Mouse (Mus musculus) NIH3T3 (cell line): ENCODE data around the gene Insl5.
A peak's percentile ranks its signal among the peaks of the same experiment; 100 is the strongest.

Experiments
- DNase-seq: peaks from one replicate; pipeline ENCODE4 v3.0.0-alpha.2; 2012; ENCODE audit warnings: low read depth

Gene Insl5

DNA sequence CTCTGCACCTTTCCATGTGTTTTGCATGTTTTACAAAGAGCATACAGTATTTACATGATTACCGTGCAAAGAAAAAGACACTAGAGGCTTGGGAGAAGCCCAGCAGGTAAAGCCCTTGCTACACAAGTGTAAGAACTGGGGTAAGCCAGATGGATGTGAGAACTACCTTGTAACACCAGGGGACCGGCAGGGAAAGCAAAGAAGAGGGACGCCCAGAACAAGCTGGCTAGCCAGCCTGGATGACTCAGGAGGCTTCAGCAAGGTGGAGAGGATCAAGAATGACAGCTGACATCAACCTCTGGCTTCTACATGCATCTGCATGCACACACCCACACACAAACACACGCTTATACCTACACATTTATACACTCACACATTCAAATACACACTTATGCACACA lies 36.6 kb downstream of the Insl5 start:
- DNase-seq: no peak

DNA sequence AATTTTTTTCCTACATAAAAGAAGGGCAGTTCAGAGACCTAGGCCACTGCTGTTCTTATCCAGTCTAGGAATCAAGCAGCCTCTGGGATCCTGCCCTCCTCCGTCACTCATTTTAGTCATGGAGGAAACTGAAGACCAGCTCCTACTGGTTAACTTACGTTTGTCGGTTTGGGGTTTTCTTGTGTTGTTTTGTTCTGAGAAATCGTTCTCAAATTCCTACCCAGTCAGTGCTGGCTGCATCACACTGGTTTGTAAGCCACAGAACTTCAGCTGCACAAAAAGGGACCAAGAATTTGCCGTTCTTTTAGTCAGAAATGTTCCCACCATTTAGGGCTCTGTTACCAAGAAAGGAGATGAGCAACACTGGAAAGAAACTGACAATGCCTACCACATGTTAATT lies 37.3 kb downstream of the Insl5 start:
- DNase-seq: no peak

GRCm38 (mm10) chr4:102988526-102988925 lies 38.1 kb downstream of the Insl5 start:
- DNase-seq: no peak

DNA sequence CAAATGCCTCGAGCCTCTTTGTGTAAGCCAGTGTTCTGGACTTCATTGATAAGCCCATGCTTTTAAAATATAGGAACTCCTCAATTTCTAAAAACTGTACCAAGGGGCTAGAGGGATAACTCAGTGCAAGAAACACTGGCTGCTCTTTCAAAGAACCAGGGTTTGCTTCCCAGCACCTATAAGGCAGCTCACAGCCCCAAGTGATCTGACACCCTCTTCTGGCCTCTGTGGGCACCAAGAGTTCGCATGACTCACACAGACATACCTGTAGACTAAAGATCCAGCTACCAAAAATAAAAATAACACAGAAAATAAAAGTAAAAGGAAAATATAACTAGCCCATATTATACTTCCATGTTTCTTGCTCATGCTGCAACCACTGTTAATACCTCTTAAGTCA lies 38.9 kb downstream of the Insl5 start:
- DNase-seq: no peak

- DNase-seq: no peak
Observed at GRCm38 (mm10) chr4:102987325-102987724, 39.3 kb downstream of the Insl5 start.

DNA sequence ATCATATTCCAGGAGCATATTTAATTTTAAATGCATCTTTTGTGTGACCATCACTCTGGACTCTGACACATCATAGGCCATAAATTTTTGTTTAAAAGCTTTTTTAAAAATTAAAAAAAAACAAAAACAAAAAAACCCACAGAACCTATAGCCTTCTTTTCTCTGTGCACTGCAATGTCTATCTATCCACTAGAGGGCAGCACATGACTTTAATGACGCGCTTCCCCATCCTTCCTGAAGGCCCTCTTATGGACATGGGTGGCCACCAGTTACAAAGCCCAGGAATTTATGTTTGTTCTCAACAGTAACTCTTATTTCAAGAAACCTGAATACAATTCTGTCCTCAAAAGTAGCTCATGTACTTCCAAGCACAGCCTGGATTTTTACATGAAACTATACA lies 39.7 kb downstream of the Insl5 start:
- peak; percentile 93 for DNase-seq

DNA sequence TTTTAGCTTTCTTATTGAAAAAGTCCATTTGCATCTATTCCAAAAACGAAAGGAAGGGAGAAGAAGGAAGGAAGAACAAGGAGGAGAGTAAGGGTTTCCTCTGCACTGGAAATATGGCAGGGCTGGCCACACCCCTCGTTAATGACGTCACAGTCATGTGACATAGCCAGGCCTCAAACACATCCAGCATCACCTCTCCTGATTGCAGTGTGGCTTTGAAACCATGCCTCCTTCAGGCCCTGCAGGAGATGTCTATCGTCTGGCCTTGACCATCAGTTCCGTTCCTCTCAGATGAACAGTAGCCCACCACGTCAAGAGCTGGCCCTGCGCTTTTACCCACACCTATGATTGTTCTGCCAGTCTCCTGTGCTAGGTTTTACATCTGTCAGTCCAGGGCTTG lies 40.5 kb downstream of the Insl5 start:
- peak; percentile 30 for DNase-seq

GRCm38 (mm10) chr4:102981709-102982108 lies 44.9 kb downstream of the Insl5 start:
- DNase-seq: no peak

GRCm38 (mm10) chr4:102979385-102979784 lies 47.3 kb downstream of the Insl5 start:
- no peak for DNase-seq

- DNase-seq: no peak
Observed at GRCm38 (mm10) chr4:102978440-102978839, 48.2 kb downstream of the Insl5 start, which contains the start of gene Tctex1d1. Gene Tctex1d1, plus strand, starts transcription at chr4:102978606.

DNA sequence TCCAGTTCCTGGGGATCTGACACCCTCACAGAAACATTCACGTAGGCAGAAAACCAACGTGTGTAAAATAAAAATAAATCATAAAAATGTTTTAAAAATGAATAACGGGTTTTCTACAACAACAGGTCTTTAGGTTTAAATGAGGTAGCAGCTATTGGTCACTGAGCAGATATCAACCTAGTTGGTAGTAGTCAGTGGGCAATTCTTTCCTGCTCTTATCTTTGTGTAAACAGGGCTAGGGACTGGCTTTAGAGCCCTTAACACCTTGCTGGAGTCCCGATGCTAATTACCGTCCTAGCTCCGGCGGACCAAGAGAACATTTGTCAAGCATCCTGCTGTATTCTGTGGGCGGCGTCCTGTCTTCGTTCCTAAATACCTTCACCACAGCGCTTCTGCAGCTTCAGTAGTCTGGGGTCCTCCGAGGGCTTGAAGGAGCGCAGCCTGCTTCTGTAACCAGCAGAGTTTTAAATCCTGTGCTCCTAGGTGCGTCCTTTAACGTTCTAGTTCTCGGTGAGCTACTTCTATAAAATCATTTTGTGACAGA lies 48.8 kb downstream of the Insl5 start:
- no peak for DNase-seq

GRCm38 (mm10) chr4:102976290-102977275 lies 50.1 kb downstream of the Insl5 start:
- DNase-seq: no peak

DNA sequence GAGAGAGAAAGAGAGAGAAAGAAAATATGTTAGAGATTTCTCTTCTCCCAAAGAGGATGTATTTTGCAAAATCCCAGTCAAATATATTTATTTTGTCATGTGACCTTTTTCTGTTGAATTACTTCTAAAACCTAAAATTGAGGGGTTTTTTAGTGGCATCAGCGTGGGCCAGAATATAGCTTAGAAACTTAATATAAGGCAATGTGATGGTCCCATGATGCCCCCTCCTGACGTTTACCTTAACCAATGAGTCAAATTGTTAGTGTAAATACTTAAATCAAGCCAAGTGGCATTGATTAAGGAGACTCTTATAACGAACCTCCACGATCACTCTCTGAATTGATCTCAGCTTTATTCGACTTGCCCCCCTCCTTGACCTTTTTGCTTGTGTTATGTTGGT lies 52.5 kb downstream of the Insl5 start:
- no peak for DNase-seq

- DNase-seq: no peak
Observed at GRCm38 (mm10) chr4:102972071-102972470, 54.6 kb downstream of the Insl5 start.

DNA sequence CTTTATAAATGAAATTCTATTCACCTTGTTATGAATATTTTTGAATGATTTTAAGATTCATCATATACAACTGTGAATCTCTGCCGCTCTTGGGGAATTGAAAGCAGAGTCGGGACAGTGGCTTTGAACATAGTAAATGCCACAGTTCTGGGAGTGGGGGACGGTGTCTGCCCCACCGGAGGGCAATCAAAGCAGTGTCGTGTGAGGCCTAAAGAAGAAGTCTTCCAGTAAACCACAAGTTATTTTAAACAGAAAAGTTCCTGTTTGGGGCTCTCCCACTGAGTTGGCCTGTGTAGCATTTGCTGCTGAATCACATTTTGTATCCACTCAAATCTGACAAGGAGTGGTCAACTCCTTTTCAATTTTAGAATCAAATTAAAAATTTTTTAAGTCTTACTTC lies 55.5 kb downstream of the Insl5 start:
- no peak for DNase-seq

DNA sequence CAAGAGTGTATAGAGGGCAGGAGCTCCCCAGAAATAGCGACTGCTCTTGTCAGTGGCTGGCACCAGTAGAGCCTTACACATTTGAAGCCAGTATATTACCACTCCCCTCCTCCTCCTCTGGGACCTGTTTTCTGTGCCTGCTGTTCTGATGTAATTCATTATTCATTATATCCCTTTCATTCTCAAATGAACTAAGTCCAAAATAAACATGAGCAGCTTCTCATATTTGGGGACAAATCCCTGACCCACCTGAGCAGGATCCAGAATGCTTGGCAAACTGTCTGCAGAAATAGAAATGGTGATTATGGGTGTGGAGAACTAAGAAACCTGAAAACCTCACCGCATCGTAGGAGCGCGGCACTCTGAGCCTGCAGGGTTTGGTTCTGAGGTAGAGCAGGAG lies 57.0 kb downstream of the Insl5 start:
- DNase-seq: no peak
